Mouse (Mus musculus): ENCODE results near the gene Rap1gap.

DNA sequence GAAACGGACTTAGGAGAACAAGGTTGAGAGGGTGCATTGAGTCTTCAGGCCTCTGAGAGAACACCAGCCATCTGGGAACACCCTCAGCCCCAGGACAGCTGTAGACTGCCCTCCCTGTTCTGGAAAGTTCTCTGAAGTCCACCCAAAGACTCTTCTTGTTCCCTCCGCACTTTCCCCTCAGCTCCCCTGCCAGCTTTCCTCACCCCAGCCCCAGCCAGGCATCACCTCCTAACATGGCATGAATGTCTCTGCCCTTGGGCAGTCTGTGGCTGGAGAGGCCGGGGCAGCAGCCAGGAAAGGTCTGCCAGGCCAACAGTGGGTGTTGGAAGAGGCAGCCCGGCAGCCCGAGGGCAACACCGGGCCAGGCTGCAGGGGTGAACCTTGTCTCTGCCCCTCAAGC is 104.3 kb downstream of the Rap1gap start:
- no peak for TF ChIP-seq CTCF (IDR thresholded peaks at IDR 0.05; ENCODE audit: low read depth, low read length)
- TF ChIP-seq EP300 (IDR thresholded peaks at IDR 0.05; ENCODE audit: insufficient read depth, low read depth, low read length) = no peak
- TF ChIP-seq POLR2A (IDR thresholded peaks at IDR 0.05; ENCODE audit: insufficient read depth, low read length) = no peak

Measured in ES-Bruce4 (cell line).